Mouse (Mus musculus) hindbrain, embryonic 12.5 days (tissue): ENCODE results near the gene Asrgl1. TPM values are rescaled to one million over a fixed set of nuclear protein-coding genes. Genes with fewer than 3 reads are reported as not detected.

Experiments
- ATAC-seq: fragments of 200-750 bp; cut with Nextera tagmentation; 2 replicates; pipeline ENCODE4 v1.8.0; 2017; ENCODE audit warnings: moderate TSS enrichment; ENCODE audit not compliant: low FRiP score
- H3K27ac ChIP-seq: fragments of 300-500 bp; sonication (generic); 2 replicates; pipeline ENCODE4 v1.5.1; 2016; ENCODE audit warnings: mild to moderate bottlenecking
- H3K27me3 ChIP-seq: fragments of 300-500 bp; sonication (generic); 2 replicates; pipeline ENCODE4 v1.6.1; 2016; ENCODE audit warnings: mild to moderate bottlenecking
- H3K36me3 ChIP-seq: fragments of 300-500 bp; sonication (generic); 2 replicates; pipeline ENCODE4 v1.6.1; 2016; ENCODE audit warnings: mild to moderate bottlenecking
- H3K4me1 ChIP-seq: fragments of 300-500 bp; sonication (generic); 2 replicates; pipeline ENCODE4 v1.6.1; 2016
- H3K4me2 ChIP-seq: fragments of 300-500 bp; sonication (generic); replicated peaks from 2 replicates; pipeline ENCODE4 v1.6.1; 2016; ENCODE audit warnings: mild to moderate bottlenecking
- H3K4me3 ChIP-seq: fragments of 300-500 bp; sonication (generic); 2 replicates; pipeline ENCODE4 v1.5.1; 2016; ENCODE audit warnings: mild to moderate bottlenecking
- H3K9ac ChIP-seq: fragments of 300-500 bp; sonication (generic); 2 replicates; pipeline ENCODE4 v1.6.1; 2016; ENCODE audit warnings: mild to moderate bottlenecking, moderate library complexity
- H3K9me3 ChIP-seq: fragments of 300-500 bp; sonication (generic); replicated peaks from 2 replicates; pipeline ENCODE4 v1.6.1; 2016; ENCODE audit warnings: mild to moderate bottlenecking
- WGBS: fragments of 180-500 bp; shearing (Covaris S2); methylation state at CpG from one replicate; pipeline ENCODE4 v1.1.7; 2016; 5-methylcytosine and 5-hydroxymethylcytosine counted together
- polyA plus RNA-seq: library from polyadenylated mRNA; unstranded; fragments of >200 nt; fragmentation: Nextera tagmentation; extraction: Ambion mirVana; gene quantifications from 2 replicates; pipeline ENCODE4 v1.2.1, GENCODE M21; 2016

Gene Asrgl1
- polyA plus RNA-seq, 1 experiment from 2014 or later = 16.8 TPM

- Histone ChIP-seq H3K36me3 (no peaks in the 10 kb centered on the region), H3K27me3 (0 out of 2 replicates have a peak, but pooled peaks cover 3% of the 10 kb centered on the region), H3K4me2 (no peak overlapping the region), H3K9me3 (no peaks in the 10 kb centered on the region), H3K4me1 (peaks cover 4% of the 10 kb centered on the region; the same call in 1 of the 2 replicates), H3K9ac (no peak overlapping the region), H3K4me3 (no peak overlapping the region), H3K27ac (no peak overlapping the region)
- WGBS = 46% methylated on average over 7 of the region's 7 CpGs
- no peak for ATAC-seq
These were observed 55.5 kb downstream of the Asrgl1 start for GRCm38 (mm10) chr19:9079916-9080315.

- no peak overlapping the region for H3K4me2 ChIP-seq
- peaks cover 3% of the 10 kb centered on the region; the same call in 1 of the 2 replicates for H3K4me1 ChIP-seq
- no peaks in the 10 kb centered on the region for H3K36me3 ChIP-seq
- 72% methylated on average over 4 of the region's 4 CpGs for WGBS
- ATAC-seq = no peak
- H3K4me3 ChIP-seq = no peak overlapping the region
- H3K9ac ChIP-seq = no peak overlapping the region
- no peaks in the 10 kb centered on the region for H3K9me3 ChIP-seq
- no peaks in the 10 kb centered on the region for H3K27me3 ChIP-seq
- no peak overlapping the region for H3K27ac ChIP-seq
These were observed 58.3 kb downstream of the Asrgl1 start for GRCm38 (mm10) chr19:9076982-9077660.

GRCm38 (mm10) chr19:9076035-9076434, 59.4 kb downstream of the Asrgl1 start:
- H3K4me2 ChIP-seq = no peak overlapping the region
- no peaks in the 10 kb centered on the region for H3K9me3 ChIP-seq
- 87% methylated on average over 3 of the region's 3 CpGs for WGBS

GRCm38 (mm10) chr19:9075558-9075957, 59.9 kb downstream of the Asrgl1 start:
- H3K4me2 ChIP-seq = no peak overlapping the region
- no peak overlapping the region for H3K27ac ChIP-seq
- no peaks in the 10 kb centered on the region for H3K36me3 ChIP-seq
- no peak overlapping the region for H3K9ac ChIP-seq
- H3K4me3 ChIP-seq = no peak overlapping the region
- ATAC-seq = no peak
- no peaks in the 10 kb centered on the region for H3K9me3 ChIP-seq
- 79% methylated on average over 2 of the region's 2 CpGs for WGBS
- H3K27me3 ChIP-seq = no peaks in the 10 kb centered on the region
- H3K4me1 ChIP-seq = peaks cover 14% of the 10 kb centered on the region

More at GRCm38 (mm10) chr19:9076035-9076434, 59.4 kb downstream of the Asrgl1 start:
- H3K9ac ChIP-seq = no peak overlapping the region
- ATAC-seq = no peak
- H3K4me1 ChIP-seq = peaks cover 9% of the 10 kb centered on the region
- no peaks in the 10 kb centered on the region for H3K36me3 ChIP-seq
- H3K4me3 ChIP-seq = no peak overlapping the region
- H3K27me3 ChIP-seq = no peaks in the 10 kb centered on the region
- no peak overlapping the region for H3K27ac ChIP-seq

- H3K27ac ChIP-seq = no peak overlapping the region
- 64% methylated on average over 4 of the region's 4 CpGs for WGBS
- H3K27me3 ChIP-seq = no peaks in the 10 kb centered on the region
These were observed 61.0 kb downstream of the Asrgl1 start for GRCm38 (mm10) chr19:9074424-9074823.

GRCm38 (mm10) chr19:9073776-9074411, 61.5 kb downstream of the Asrgl1 start:
- WGBS = 82% methylated on average over 12 of the region's 12 CpGs
- no peaks in the 10 kb centered on the region for H3K27me3 ChIP-seq
- H3K4me3 ChIP-seq = no peak overlapping the region
- peaks cover 14% of the 10 kb centered on the region for H3K4me1 ChIP-seq
- no peak overlapping the region for H3K4me2 ChIP-seq
- no peak for ATAC-seq
- no peaks in the 10 kb centered on the region for H3K9me3 ChIP-seq
- no peak overlapping the region for H3K27ac ChIP-seq
- H3K36me3 ChIP-seq = no peaks in the 10 kb centered on the region
- no peak overlapping the region for H3K9ac ChIP-seq

More at GRCm38 (mm10) chr19:9074424-9074823, 61.0 kb downstream of the Asrgl1 start:
- Histone ChIP-seq H3K4me1 (peaks cover 14% of the 10 kb centered on the region), H3K36me3 (no peaks in the 10 kb centered on the region), H3K4me2 (no peak overlapping the region), H3K4me3 (no peak overlapping the region), H3K9me3 (no peaks in the 10 kb centered on the region), H3K9ac (no peak overlapping the region)
- no peak for ATAC-seq

GRCm38 (mm10) chr19:9072157-9072530, 63.3 kb downstream of the Asrgl1 start:
- H3K36me3 ChIP-seq = no peaks in the 10 kb centered on the region
- 0 out of 2 replicates have a peak overlapping the region, but pooled peaks have one; percentile 58 for H3K27ac ChIP-seq
- H3K4me3 ChIP-seq = no peak overlapping the region
- WGBS = 75% methylated on average over 2 of the region's 2 CpGs
- no peak overlapping the region for H3K4me2 ChIP-seq
- peaks cover 14% of the 10 kb centered on the region for H3K4me1 ChIP-seq
- ATAC-seq = no peak
- no peak overlapping the region for H3K9ac ChIP-seq
- H3K9me3 ChIP-seq = no peaks in the 10 kb centered on the region
- no peaks in the 10 kb centered on the region for H3K27me3 ChIP-seq

- peak overlapping the region; percentile 58; the same call in 1 of the 2 replicates for H3K27ac ChIP-seq
- ATAC-seq = peak; percentile 73
- H3K4me2 ChIP-seq = no peak overlapping the region
- no peak overlapping the region for H3K4me3 ChIP-seq
- no peak overlapping the region for H3K9ac ChIP-seq
- WGBS = 42% methylated on average over 7 of the region's 7 CpGs
- peaks cover 14% of the 10 kb centered on the region for H3K4me1 ChIP-seq
- no peaks in the 10 kb centered on the region for H3K36me3 ChIP-seq
- no peaks in the 10 kb centered on the region for H3K27me3 ChIP-seq
- no peaks in the 10 kb centered on the region for H3K9me3 ChIP-seq
These were observed 63.8 kb downstream of the Asrgl1 start for GRCm38 (mm10) chr19:9071456-9072156.

GRCm38 (mm10) chr19:9070316-9070715, 65.1 kb downstream of the Asrgl1 start:
- H3K9me3 ChIP-seq = no peaks in the 10 kb centered on the region
- no peaks in the 10 kb centered on the region for H3K27me3 ChIP-seq
- H3K4me1 ChIP-seq = peaks cover 21% of the 10 kb centered on the region
- H3K4me3 ChIP-seq = no peak overlapping the region
- H3K9ac ChIP-seq = no peak overlapping the region
- H3K27ac ChIP-seq = no peak overlapping the region
- 74% methylated on average over 2 of the region's 2 CpGs for WGBS
- no peak for ATAC-seq
- no peak overlapping the region for H3K4me2 ChIP-seq
- no peaks in the 10 kb centered on the region for H3K36me3 ChIP-seq

- Histone ChIP-seq H3K27me3 (no peaks in the 10 kb centered on the region), H3K4me2 (no peak overlapping the region), H3K36me3 (no peaks in the 10 kb centered on the region), H3K27ac (no peak overlapping the region), H3K4me1 (peaks cover 21% of the 10 kb centered on the region), H3K9me3 (no peaks in the 10 kb centered on the region), H3K4me3 (no peak overlapping the region), H3K9ac (no peak overlapping the region)
- no peak for ATAC-seq
- WGBS = 85% methylated on average over 8 of the region's 8 CpGs
These were observed 65.6 kb downstream of the Asrgl1 start for GRCm38 (mm10) chr19:9069687-9070307.

GRCm38 (mm10) chr19:9067292-9067691, 68.1 kb downstream of the Asrgl1 start:
- Histone ChIP-seq H3K9me3 (no peaks in the 10 kb centered on the region), H3K9ac (no peak overlapping the region), H3K27me3 (no peaks in the 10 kb centered on the region), H3K27ac (no peak overlapping the region), H3K4me3 (no peak overlapping the region), H3K36me3 (no peaks in the 10 kb centered on the region), H3K4me2 (no peak overlapping the region), H3K4me1 (peaks cover 21% of the 10 kb centered on the region)
- no peak for ATAC-seq
- WGBS = 80% methylated on average over 5 of the region's 5 CpGs
